Mouse (Mus musculus) forebrain, postnatal 0 days (tissue): ENCODE results near the gene Smyd3. TPM values are rescaled to one million over a fixed set of nuclear protein-coding genes. Genes with fewer than 3 reads are reported as not detected.

Experiments used
- ATAC-seq: fragments of 200-750 bp; cut with Nextera tagmentation; 2 replicates; pipeline ENCODE4 v1.8.0; 2017; ENCODE audit warnings: mild to moderate bottlenecking, moderate library complexity
- DNase-seq: peaks from one replicate; pipeline ENCODE4 v3.0.0-alpha.2; 2015
- H3K27ac ChIP-seq: fragments of 300-500 bp; sonication (generic); 2 replicates; pipeline ENCODE4 v1.5.1; 2014; ENCODE audit warnings: low read depth, mild to moderate bottlenecking, antibody characterized with exemption, low read length, moderate library complexity, mixed read lengths
- H3K27me3 ChIP-seq: fragments of 300-500 bp; sonication (generic); 2 replicates; pipeline ENCODE4 v1.6.1; 2014; ENCODE audit warnings: mild to moderate bottlenecking, low read length, mixed read lengths; ENCODE audit not compliant: insufficient read depth
- H3K36me3 ChIP-seq: fragments of 300-500 bp; sonication (generic); 2 replicates; pipeline ENCODE4 v1.6.1; 2014; ENCODE audit warnings: mild to moderate bottlenecking, moderate library complexity; ENCODE audit not compliant: insufficient read depth
- H3K4me1 ChIP-seq: fragments of 300-500 bp; sonication (generic); 2 replicates; pipeline ENCODE4 v1.6.1; 2014; ENCODE audit warnings: antibody characterized with exemption; ENCODE audit not compliant: insufficient read depth
- H3K4me2 ChIP-seq: fragments of 300-500 bp; sonication (generic); 2 replicates; pipeline ENCODE4 v1.6.1; 2014; ENCODE audit warnings: low read depth, mild to moderate bottlenecking, moderate library complexity
- H3K4me3 ChIP-seq: fragments of 300-500 bp; sonication (generic); 2 replicates; pipeline ENCODE4 v1.5.1; 2014; ENCODE audit warnings: low read depth, low read length, mixed read lengths
- H3K9ac ChIP-seq: fragments of 300-500 bp; sonication (generic); 2 replicates; pipeline ENCODE4 v1.6.1; 2014; ENCODE audit warnings: mild to moderate bottlenecking
- H3K9me3 ChIP-seq: fragments of 300-500 bp; sonication (generic); 2 replicates; pipeline ENCODE4 v1.6.1; 2016; ENCODE audit warnings: low read length
- CTCF ChIP-seq: sonication (generic); IDR thresholded peaks from 2 replicates; pipeline ENCODE4 v1.5.1; 2016; ENCODE audit warnings: antibody characterized with exemption, control low read depth, low read depth
- WGBS: fragments of 180-500 bp; shearing (Covaris S2); extraction: QIAGEN DNeasy Blood & Tissue Kit; methylation state at CpG from one replicate; pipeline ENCODE4 v1.1.7; 2014; 5-methylcytosine and 5-hydroxymethylcytosine counted together
- polyA plus RNA-seq: library from polyadenylated mRNA; unstranded; fragments of >200 nt; fragmentation: Nextera tagmentation; extraction: Ambion mirVana; gene quantifications from 2 replicates; pipeline ENCODE4 v1.2.1, GENCODE M21; 2015
- total RNA-seq: library from RNA; depleted of rRNA; stranded (reverse); fragments of >200 nt; gene quantifications from 2 replicates; pipeline ENCODE4 v1.2.3, GENCODE M21; 2014

The Smyd3 gene
- total and polyA plus RNA-seq, 2 experiments from 2014 or later: 19.0 to 27.6 TPM

DNA sequence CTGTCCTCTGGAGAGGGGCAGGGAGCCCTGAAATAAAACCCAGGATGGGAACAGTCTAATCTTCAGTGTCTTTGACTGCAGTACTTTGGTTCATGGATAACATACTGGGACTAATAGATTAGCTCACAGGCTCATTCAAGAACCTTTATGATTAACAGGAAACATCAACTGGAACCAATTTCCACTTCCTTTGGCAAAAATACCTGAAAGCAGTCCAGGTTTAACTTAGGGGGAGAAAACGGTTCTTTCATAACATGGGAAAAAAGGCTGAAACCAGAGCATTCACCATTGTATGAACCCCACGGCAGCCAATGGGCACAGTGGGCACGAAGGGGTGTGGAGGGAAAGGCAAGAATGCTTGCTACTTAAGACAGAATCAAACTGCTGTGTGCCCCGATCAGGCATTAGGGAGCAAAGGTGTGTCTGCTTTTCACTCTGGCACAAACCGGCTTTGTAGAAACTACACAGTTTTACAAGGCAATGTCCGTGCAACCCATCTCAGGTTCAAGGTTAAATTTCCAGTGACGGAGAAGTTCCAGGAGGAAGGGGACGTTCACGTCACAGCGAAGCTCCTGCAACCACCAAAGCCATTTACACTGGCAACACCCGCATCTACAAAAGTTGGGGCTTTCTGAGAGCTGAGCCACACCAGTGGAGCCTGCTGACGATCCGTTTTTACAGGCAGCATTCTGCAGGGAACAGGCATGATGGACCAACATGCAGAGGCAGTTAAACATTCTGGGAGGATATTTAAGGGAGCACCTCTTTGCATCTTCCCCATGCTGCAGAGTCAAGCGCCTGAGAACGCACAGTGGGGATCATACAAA lies 458.3 kb downstream of the Smyd3 start:
- Histone ChIP-seq H3K9me3 (no peaks in the 10 kb centered on the region), H3K27me3 (no peaks in the 10 kb centered on the region), H3K9ac (no peak overlapping the region), H3K4me1 (peaks cover 16% of the 10 kb centered on the region; the same call in 1 of the 2 replicates), H3K4me3 (no peak overlapping the region), H3K4me2 (no peak overlapping the region), H3K36me3 (no peaks in the 10 kb centered on the region), H3K27ac (no peak overlapping the region)
- no peak for ATAC-seq
- no peak for TF ChIP-seq CTCF
- 72% methylated on average over 15 of the region's 15 CpGs for WGBS
- no peak for DNase-seq

DNA sequence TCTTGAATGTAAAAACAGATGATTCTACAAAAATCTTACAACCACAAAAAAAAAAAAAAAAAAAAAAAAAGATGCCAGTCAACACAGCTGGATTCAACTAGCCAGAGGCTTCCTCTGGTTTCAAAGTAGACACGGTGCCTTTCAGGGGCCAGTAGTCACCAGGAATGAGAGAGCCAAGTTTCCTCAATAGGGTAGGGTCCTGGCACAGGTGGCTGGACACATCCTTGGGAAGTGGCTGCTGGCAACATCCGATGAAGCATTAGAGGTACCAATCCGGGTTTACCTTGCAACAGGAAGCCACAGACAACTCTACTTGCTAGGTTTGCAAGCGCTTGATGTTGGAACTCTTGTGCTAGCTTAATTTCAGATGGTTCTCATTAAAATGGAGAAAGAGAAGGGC lies 459.2 kb downstream of the Smyd3 start:
- Histone ChIP-seq H3K9me3 (no peaks in the 10 kb centered on the region), H3K27ac (no peak overlapping the region), H3K4me1 (peaks cover 16% of the 10 kb centered on the region; the same call in 1 of the 2 replicates), H3K27me3 (no peaks in the 10 kb centered on the region), H3K4me3 (no peak overlapping the region), H3K9ac (no peak overlapping the region), H3K4me2 (no peak overlapping the region), H3K36me3 (no peaks in the 10 kb centered on the region)
- TF ChIP-seq CTCF: no peak
- 78% methylated on average over 4 of the region's 4 CpGs for WGBS
- ATAC-seq: no peak
- no peak for DNase-seq

GRCm38 (mm10) chr1:179055760-179056159 lies 462.1 kb downstream of the Smyd3 start:
- ATAC-seq (no peak), DNase-seq (no peak)
- Histone ChIP-seq H3K27ac (no peak overlapping the region), H3K9me3 (no peaks in the 10 kb centered on the region), H3K4me3 (no peak overlapping the region), H3K36me3 (no peaks in the 10 kb centered on the region), H3K4me1 (0 out of 2 replicates have a peak, but pooled peaks cover 2% of the 10 kb centered on the region), H3K9ac (no peak overlapping the region), H3K4me2 (no peak overlapping the region), H3K27me3 (no peaks in the 10 kb centered on the region)
- TF ChIP-seq CTCF: no peak
- WGBS: 88% methylated on average over 3 of the region's 3 CpGs

DNA sequence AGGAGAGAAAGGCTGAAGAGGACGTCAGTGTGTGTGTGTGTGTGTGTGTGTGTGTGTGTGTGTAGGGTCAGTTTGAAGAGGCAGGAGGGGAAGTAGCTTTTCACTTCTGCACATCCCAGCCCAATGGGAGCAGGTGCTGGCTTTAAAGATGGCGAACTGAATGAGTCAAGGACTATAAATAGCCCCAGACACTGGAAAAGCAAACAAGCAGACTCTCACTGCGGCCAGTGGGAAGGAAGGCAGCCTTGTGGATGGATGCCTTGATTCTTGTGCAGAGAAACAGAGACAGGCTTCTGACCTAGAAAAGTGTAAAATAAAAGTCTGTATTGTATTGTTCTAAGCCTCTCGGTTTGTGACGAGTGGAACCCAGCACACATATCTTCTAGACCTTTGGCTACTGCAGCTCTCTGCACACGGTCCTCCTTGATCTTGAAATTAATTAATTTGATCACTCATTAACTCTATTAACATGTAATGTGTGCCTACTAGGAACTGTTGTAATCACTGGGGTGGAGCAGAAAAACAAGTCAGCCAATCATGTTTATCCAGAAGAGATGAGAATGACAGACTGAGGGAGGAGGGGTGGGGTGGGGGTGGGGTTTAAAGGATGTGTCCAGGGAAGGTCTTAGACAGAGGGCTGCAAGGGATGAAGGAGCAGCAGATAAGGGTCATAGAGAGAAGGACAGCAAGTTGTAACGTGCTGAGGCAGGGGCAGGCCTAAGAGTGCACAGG lies 463.3 kb downstream of the Smyd3 start:
- Histone ChIP-seq H3K4me3 (no peak overlapping the region), H3K36me3 (no peaks in the 10 kb centered on the region), H3K27ac (no peak overlapping the region), H3K9me3 (no peaks in the 10 kb centered on the region), H3K27me3 (no peaks in the 10 kb centered on the region), H3K9ac (no peak overlapping the region), H3K4me2 (no peak overlapping the region), H3K4me1 (no peaks in the 10 kb centered on the region)
- 57% methylated on average over 7 of the region's 7 CpGs for WGBS
- ATAC-seq (no peak), DNase-seq (no peak)
- no peak for TF ChIP-seq CTCF

- Histone ChIP-seq H3K27ac (no peak overlapping the region), H3K4me1 (no peaks in the 10 kb centered on the region), H3K27me3 (no peaks in the 10 kb centered on the region), H3K4me3 (no peak overlapping the region), H3K36me3 (no peaks in the 10 kb centered on the region), H3K4me2 (no peak overlapping the region), H3K9ac (no peak overlapping the region), H3K9me3 (no peaks in the 10 kb centered on the region)
- DNase-seq (no peak), ATAC-seq (no peak)
- WGBS: 98% methylated on average over 6 of the region's 6 CpGs
- no peak for TF ChIP-seq CTCF
These were observed 465.2 kb downstream of the Smyd3 start for GRCm38 (mm10) chr1:179052545-179053180.

DNA sequence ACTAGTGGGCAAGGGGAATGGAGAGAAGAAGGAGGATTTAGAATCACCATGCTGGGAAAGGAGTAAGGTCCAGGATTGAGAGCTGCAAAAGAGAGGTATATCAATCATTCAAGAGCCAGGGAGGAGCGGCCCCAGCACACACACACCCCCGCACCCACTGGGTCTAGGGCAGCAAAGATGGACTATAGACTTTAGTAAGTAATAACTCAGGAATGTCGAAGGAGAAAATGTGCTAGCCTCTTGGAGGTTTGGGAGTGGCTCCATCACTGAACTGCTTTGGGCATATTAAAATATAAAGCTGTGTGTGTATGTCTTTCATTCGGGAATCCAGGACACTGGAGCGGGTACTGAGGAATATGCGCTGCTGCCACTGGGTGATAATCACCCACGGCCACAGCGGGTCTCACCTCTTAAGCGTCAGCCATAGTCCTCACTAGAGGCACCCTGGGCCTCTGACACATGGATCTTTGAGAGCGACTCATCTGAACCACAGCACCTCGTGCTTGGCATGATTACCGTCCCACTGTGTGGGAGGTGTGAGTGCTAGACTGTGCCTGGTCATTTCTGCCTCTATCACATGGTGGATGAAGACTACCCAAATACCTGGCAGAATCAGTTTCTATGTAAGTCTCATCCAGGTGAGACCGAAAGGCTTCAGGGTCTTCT lies 469.8 kb downstream of the Smyd3 start:
- no peak for ATAC-seq
- Histone ChIP-seq H3K9me3 (no peaks in the 10 kb centered on the region), H3K27ac (no peak overlapping the region), H3K36me3 (no peaks in the 10 kb centered on the region), H3K4me1 (no peaks in the 10 kb centered on the region), H3K4me2 (no peak overlapping the region), H3K9ac (no peak overlapping the region), H3K4me3 (no peak overlapping the region), H3K27me3 (0 out of 2 replicates have a peak, but pooled peaks cover 3% of the 10 kb centered on the region)
- no peak for TF ChIP-seq CTCF
- WGBS: 95% methylated on average over 13 of the region's 13 CpGs
- DNase-seq: no peak
